Mouse (Mus musculus) hindbrain, embryonic 12.5 days (tissue): ENCODE data around the gene Olig3. TPM values are rescaled to one million over a fixed set of nuclear protein-coding genes. Genes with fewer than 3 reads are reported as not detected.
A peak's percentile ranks its signal among the peaks of the same experiment; 100 is the strongest.

Experiments used
- ATAC-seq: fragments of 200-750 bp; cut with Nextera tagmentation; 2 replicates; pipeline ENCODE4 v1.8.0; 2017; ENCODE audit warnings: moderate TSS enrichment; ENCODE audit not compliant: low FRiP score
- H3K27ac ChIP-seq: fragments of 300-500 bp; sonication (generic); 2 replicates; pipeline ENCODE4 v1.5.1; 2016; ENCODE audit warnings: mild to moderate bottlenecking
- H3K27me3 ChIP-seq: fragments of 300-500 bp; sonication (generic); 2 replicates; pipeline ENCODE4 v1.6.1; 2016; ENCODE audit warnings: mild to moderate bottlenecking
- H3K36me3 ChIP-seq: fragments of 300-500 bp; sonication (generic); 2 replicates; pipeline ENCODE4 v1.6.1; 2016; ENCODE audit warnings: mild to moderate bottlenecking
- H3K4me1 ChIP-seq: fragments of 300-500 bp; sonication (generic); 2 replicates; pipeline ENCODE4 v1.6.1; 2016
- H3K4me2 ChIP-seq: fragments of 300-500 bp; sonication (generic); replicated peaks from 2 replicates; pipeline ENCODE4 v1.6.1; 2016; ENCODE audit warnings: mild to moderate bottlenecking
- H3K4me3 ChIP-seq: fragments of 300-500 bp; sonication (generic); 2 replicates; pipeline ENCODE4 v1.5.1; 2016; ENCODE audit warnings: mild to moderate bottlenecking
- H3K9ac ChIP-seq: fragments of 300-500 bp; sonication (generic); 2 replicates; pipeline ENCODE4 v1.6.1; 2016; ENCODE audit warnings: mild to moderate bottlenecking, moderate library complexity
- H3K9me3 ChIP-seq: fragments of 300-500 bp; sonication (generic); replicated peaks from 2 replicates; pipeline ENCODE4 v1.6.1; 2016; ENCODE audit warnings: mild to moderate bottlenecking
- WGBS: fragments of 180-500 bp; shearing (Covaris S2); methylation state at CpG from one replicate; pipeline ENCODE4 v1.1.7; 2016; 5-methylcytosine and 5-hydroxymethylcytosine counted together
- polyA plus RNA-seq: library from polyadenylated mRNA; unstranded; fragments of >200 nt; fragmentation: Nextera tagmentation; extraction: Ambion mirVana; gene quantifications from 2 replicates; pipeline ENCODE4 v1.2.1, GENCODE M21; 2016

Gene Olig3
- polyA plus RNA-seq: 40.8 and 46.1 TPM in 2 replicates

DNA sequence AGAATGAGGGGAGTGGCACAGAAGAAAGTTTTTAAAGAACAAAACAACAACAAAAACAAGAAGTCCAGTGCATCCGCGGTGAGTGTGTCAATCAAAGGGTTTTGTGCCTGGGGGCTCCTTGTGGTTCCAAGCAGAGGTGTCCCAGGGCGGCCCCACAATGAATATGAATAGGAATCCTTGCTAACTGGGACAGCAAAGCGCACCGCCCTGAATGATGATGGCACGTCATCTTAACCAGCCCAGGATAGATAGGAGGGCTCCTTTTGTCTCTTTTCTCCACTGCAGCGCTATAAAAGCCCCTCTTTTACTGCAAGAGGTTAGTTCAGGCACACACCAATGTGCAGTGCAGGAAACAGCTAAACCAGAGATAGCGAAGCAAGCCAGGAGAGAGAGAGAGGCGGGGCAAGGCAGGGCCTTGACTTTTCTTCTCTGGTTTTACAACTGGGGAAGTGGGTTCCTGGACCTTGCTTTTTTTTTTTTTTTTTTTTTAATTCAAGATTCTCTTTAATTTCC lies at the start of gene Olig3:
TSS of gene Olig3 (plus strand) at position 463 of the 513 bp plus-strand sequence.
- H3K27me3 ChIP-seq: peaks cover 93% of the 10 kb centered on the region
- peak within 1 kb of the TSS; percentile 60 for H3K9ac ChIP-seq
- peak within 1 kb of the TSS; percentile 64 for H3K27ac ChIP-seq
- H3K4me1 ChIP-seq: peaks cover 23% of the 10 kb centered on the region
- no peaks in the 10 kb centered on the region for H3K36me3 ChIP-seq
- peak within 1 kb of the TSS; percentile 42 for H3K4me3 ChIP-seq
- under 1% methylated on average over 9 of the region's 9 CpGs for WGBS
- ATAC-seq: peak; percentile 32; the same call in 1 of the 2 replicates
- H3K4me2 ChIP-seq: peak within 1 kb of the TSS; percentile 53
- no peaks in the 10 kb centered on the region for H3K9me3 ChIP-seq

DNA sequence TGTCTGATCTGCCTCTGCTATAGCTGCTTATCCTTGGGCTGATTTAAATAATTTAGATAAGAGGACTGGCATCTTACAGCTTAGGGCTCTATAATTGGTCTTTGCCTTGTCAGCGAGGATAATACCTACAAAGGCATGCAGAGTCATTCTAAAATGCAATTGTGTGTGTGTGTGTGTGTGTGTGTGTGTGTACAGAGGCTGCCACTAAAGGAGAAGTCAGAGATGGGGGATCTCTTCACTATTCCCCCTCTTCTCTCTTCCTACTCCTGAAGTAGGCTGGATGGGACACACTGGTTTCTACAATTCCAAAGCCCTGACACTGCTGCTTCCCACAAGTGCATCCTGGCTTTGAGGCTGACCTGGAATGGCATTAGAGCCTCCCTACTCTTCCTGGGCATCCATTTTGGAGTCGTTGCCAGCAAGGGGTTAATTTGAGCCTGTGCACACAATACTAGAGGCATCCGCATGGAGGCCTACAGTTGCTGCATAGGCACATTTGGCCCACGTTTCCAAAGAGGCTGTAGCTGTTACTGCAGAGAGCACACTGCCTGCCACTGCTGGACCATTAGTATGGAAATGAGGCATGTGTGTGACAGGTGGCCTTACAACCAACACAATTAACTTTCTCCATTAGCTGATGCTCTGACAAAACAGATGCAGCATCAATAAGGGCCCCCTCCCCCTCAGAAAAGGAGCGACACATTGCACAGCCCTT lies 46.5 kb upstream of the Olig3 start:
- Histone ChIP-seq H3K27me3 (peaks cover 39% of the 10 kb centered on the region), H3K9me3 (no peaks in the 10 kb centered on the region), H3K4me2 (peak overlapping the region; percentile 29), H3K27ac (peak overlapping the region; percentile 57; the same call in 1 of the 2 replicates), H3K4me1 (peaks cover 15% of the 10 kb centered on the region), H3K9ac (no peak overlapping the region), H3K4me3 (no peak overlapping the region), H3K36me3 (no peaks in the 10 kb centered on the region)
- ATAC-seq: peak; percentile 99
- WGBS: 17% methylated on average over 5 of the region's 5 CpGs

- Histone ChIP-seq H3K4me2 (peak overlapping the region; percentile 29), H3K27ac (no peak overlapping the region), H3K27me3 (peaks cover 40% of the 10 kb centered on the region), H3K4me3 (no peak overlapping the region), H3K9ac (no peak overlapping the region), H3K36me3 (no peaks in the 10 kb centered on the region), H3K9me3 (no peaks in the 10 kb centered on the region), H3K4me1 (peaks cover 15% of the 10 kb centered on the region)
- no peak for ATAC-seq
- 32% methylated on average over 5 of the region's 5 CpGs for WGBS
Measured at GRCm38 (mm10) chr10:19310471-19310870, 45.9 kb upstream of the Olig3 start.

GRCm38 (mm10) chr10:19317962-19318812 lies 38.1 kb upstream of the Olig3 start:
- ATAC-seq: peak; percentile 54
- Histone ChIP-seq H3K9me3 (no peaks in the 10 kb centered on the region), H3K4me3 (no peak overlapping the region), H3K36me3 (no peaks in the 10 kb centered on the region), H3K4me2 (no peak overlapping the region), H3K9ac (no peak overlapping the region), H3K27me3 (peaks cover 44% of the 10 kb centered on the region), H3K4me1 (no peaks in the 10 kb centered on the region), H3K27ac (no peak overlapping the region)
- 61% methylated on average over 19 of the region's 19 CpGs for WGBS

DNA sequence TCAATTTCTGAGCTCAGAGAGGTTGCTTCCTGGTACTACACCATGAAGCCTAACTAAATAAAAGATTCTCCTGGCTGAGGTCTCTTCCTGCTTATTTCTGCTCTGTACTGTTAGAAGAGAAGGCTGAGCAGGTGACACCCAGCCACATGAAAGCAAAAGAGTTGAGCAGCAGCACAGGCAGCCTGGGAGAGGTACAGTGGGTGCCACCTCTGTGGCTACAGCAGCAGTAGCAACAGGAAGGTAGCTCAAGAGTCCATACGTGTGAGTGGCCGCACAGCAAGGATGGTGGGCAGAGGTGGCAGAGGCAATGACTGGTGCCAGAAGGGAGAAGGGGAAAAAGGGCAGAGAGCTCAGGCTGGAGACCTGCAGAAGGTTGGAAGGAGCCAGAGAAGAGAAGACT lies 34.6 kb upstream of the Olig3 start:
- Histone ChIP-seq H3K4me2 (no peak overlapping the region), H3K9ac (no peak overlapping the region), H3K4me1 (no peaks in the 10 kb centered on the region), H3K27me3 (peaks cover 29% of the 10 kb centered on the region), H3K27ac (no peak overlapping the region), H3K9me3 (no peaks in the 10 kb centered on the region), H3K36me3 (no peaks in the 10 kb centered on the region), H3K4me3 (no peak overlapping the region)
- 86% methylated on average over 2 of the region's 2 CpGs for WGBS
- no peak for ATAC-seq

DNA sequence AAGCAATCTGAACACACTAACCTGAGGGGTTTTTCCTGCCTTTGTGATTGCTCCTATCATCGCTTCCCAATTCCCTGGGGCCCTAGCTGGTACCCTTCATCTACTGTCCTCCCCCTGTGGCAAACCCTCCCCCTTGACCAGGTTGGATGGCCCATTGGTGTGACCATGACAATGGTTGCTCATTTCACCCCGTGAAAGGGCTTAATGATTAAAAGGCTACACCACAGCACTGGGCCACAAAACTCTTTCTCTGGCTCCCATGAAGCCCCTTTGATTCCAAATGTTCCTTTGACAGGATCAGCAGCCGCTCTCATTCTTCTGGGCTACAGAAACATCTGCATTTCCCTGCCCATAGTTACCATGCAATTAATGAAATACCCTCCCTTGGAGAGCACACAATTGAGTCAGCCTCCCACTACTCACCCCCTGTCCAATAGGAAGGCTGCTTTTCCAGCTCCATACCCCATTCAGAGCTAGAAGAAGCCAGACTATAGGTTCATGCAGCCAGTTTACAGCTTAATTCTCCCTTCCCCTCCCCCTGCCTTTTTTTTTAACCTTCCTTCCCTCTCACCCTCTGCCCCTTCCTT lies 27.0 kb upstream of the Olig3 start:
- H3K9ac ChIP-seq: no peak overlapping the region
- 19% methylated on average over 3 of the region's 3 CpGs for WGBS

DNA sequence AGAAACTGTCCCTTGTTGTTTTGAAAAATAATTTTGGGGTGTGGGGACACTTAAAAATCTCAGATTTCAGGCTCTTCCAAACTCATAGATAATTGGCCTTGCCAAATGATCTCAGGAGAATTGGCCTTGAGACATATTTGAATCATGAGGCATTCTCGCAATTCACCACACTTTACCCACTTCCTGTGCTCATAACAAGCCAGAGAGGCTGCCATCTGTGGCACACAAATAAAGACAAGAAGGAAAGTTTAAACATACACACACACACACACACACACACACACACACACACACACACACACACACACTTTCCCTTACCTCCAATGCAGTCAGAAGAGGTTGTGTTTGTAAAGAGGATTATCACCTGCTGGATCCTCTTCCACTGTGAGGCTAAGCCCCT lies 22.9 kb upstream of the Olig3 start:
- Histone ChIP-seq H3K27me3 (peaks cover 3% of the 10 kb centered on the region; the same call in 1 of the 2 replicates), H3K36me3 (no peaks in the 10 kb centered on the region), H3K4me1 (no peaks in the 10 kb centered on the region), H3K4me2 (no peak overlapping the region), H3K4me3 (no peak overlapping the region), H3K27ac (no peak overlapping the region), H3K9ac (no peak overlapping the region), H3K9me3 (no peaks in the 10 kb centered on the region)
- ATAC-seq: no peak
- WGBS: 84% methylated on average over 1 of the region's 1 CpGs

More for the DNA sequence above, 27.0 kb upstream of the Olig3 start:
- no peaks in the 10 kb centered on the region for H3K36me3 ChIP-seq
- H3K27me3 ChIP-seq: peaks cover 19% of the 10 kb centered on the region
- ATAC-seq: peak; percentile 80
- no peaks in the 10 kb centered on the region for H3K9me3 ChIP-seq
- no peak overlapping the region for H3K4me2 ChIP-seq
- no peak overlapping the region for H3K27ac ChIP-seq
- H3K4me3 ChIP-seq: no peak overlapping the region
- no peaks in the 10 kb centered on the region for H3K4me1 ChIP-seq

DNA sequence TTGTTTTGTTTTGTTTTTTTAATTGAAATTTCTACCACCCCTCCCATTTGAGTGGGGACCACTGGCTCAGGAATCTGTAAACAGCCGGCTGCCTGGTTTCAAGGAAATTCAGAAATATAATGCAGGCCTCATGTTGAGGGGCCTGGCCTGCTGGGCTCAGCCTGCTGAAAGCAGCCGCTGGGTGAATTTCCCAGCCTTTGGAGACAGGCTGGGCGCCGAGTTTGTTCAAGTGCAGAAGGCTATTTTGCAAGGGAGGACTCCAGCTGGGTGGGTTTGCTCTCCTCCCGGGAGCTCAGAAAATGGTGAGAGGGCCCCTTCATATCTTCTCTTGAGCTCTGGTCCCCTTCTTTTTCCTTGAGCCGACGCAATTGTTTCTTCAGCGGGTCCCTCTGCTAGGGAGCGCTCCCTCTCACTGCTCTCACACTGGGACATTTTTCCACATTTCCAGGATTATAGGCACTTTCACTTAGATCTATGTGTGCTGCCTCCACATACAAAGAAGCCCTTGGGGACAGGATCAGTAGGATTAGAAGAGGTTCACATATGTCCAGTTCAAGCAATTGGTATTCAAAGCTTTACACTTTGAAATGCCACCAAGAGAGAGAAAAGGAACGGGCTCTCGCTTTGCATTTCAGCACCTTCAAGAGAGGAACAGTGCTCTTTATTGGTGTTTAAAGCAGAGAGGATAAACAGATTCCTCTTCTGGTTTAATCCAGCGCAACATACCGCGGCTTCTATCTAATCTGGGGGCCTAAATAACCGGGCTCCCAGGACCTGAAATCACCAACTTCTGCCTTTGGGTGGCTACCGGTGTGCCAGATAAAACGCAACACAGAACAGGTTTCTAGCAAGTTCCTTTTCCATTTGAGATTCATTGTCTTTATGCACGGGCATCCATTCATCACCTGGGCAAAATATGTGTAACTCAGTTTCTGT lies 17.4 kb upstream of the Olig3 start:
- ATAC-seq: no peak
- peak overlapping the region; percentile 25; the same call in 1 of the 2 replicates for H3K4me2 ChIP-seq
- peaks cover 8% of the 10 kb centered on the region for H3K4me1 ChIP-seq
- WGBS: 8% methylated on average over 18 of the region's 18 CpGs
- no peak overlapping the region for H3K9ac ChIP-seq
- no peaks in the 10 kb centered on the region for H3K9me3 ChIP-seq
- H3K36me3 ChIP-seq: no peaks in the 10 kb centered on the region
- H3K4me3 ChIP-seq: no peak overlapping the region
- peaks cover 32% of the 10 kb centered on the region for H3K27me3 ChIP-seq
- H3K27ac ChIP-seq: no peak overlapping the region

GRCm38 (mm10) chr10:19344039-19344438 lies 12.3 kb upstream of the Olig3 start:
- peaks cover 52% of the 10 kb centered on the region for H3K27me3 ChIP-seq
- H3K9me3 ChIP-seq: no peaks in the 10 kb centered on the region
- H3K9ac ChIP-seq: no peak overlapping the region
- H3K4me1 ChIP-seq: peaks cover 3% of the 10 kb centered on the region
- 93% methylated on average over 6 of the region's 6 CpGs for WGBS
- no peak for ATAC-seq
- no peaks in the 10 kb centered on the region for H3K36me3 ChIP-seq
- H3K4me2 ChIP-seq: no peak overlapping the region
- H3K27ac ChIP-seq: no peak overlapping the region
- H3K4me3 ChIP-seq: no peak overlapping the region

GRCm38 (mm10) chr10:19349326-19349725 lies 7.0 kb upstream of the Olig3 start:
- H3K27me3 ChIP-seq: peaks cover 63% of the 10 kb centered on the region
- H3K9ac ChIP-seq: no peak overlapping the region
- H3K4me1 ChIP-seq: peaks cover 11% of the 10 kb centered on the region
- 32% methylated on average over 3 of the region's 3 CpGs for WGBS
- no peaks in the 10 kb centered on the region for H3K36me3 ChIP-seq
- no peak overlapping the region for H3K4me3 ChIP-seq
- H3K9me3 ChIP-seq: no peaks in the 10 kb centered on the region
- ATAC-seq: no peak
- H3K4me2 ChIP-seq: no peak overlapping the region
- H3K27ac ChIP-seq: no peak overlapping the region
